Mouse (Mus musculus) brain, embryonic 14.5 days (tissue): ENCODE data around the gene Zfp747.

Experiments
- CTCF ChIP-seq: fragments of 200-500 bp; IDR thresholded peaks from 2 replicates; pipeline ENCODE4 v1.5.1; 2012; ENCODE audit warnings: inconsistent platforms, mild to moderate bottlenecking, moderate library complexity, borderline replicate concordance; ENCODE audit not compliant: insufficient read depth, insufficient read length; ENCODE audit errors: extremely low read depth
- POLR2A ChIP-seq: fragments of 200-500 bp; IDR thresholded peaks from 2 replicates; pipeline ENCODE4 v1.6.1; 2012; ENCODE audit warnings: mild to moderate bottlenecking, inconsistent platforms, borderline replicate concordance; ENCODE audit not compliant: poor library complexity, insufficient read depth, insufficient read length, severe bottlenecking; ENCODE audit errors: extremely low read depth

DNA sequence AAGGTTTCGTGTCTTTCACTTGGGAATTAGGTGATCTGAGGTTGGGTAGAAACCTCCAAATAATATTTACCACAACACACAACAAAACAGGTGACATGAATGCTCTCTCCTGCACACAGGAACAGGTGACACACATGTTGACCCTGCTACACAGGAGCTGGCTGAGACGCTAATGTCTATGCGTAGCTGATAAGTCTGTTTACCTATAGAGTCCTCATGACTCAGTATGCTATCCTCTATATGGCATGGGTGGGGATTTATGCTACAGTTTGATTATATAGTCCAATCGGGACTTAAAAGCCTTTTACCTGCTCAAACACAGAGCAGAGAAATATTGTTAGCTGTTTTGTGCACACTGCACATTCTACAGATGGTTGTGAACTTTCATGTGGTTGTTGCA lies 15.6 kb downstream of the Zfp747 start:
- TF ChIP-seq CTCF: no peak
- no peak for TF ChIP-seq POLR2A
